Mouse (Mus musculus) liver, embryonic 14.5 days (tissue): ENCODE results near the gene Sdk2. TPM values are rescaled to one million over a fixed set of nuclear protein-coding genes. Genes with fewer than 3 reads are reported as not detected.

Experiments
- ATAC-seq: fragments of 200-750 bp; cut with Nextera tagmentation; 2 replicates; pipeline ENCODE4 v1.8.0; 2017; ENCODE audit warnings: moderate number of reproducible peaks, mild to moderate bottlenecking, moderate library complexity; ENCODE audit not compliant: insufficient read depth
- DNase-seq, 3 experiments: peaks; one replicate each; pipeline ENCODE4 v3.0.0-alpha.2; 2012 to 2013; ENCODE audit warnings: low read depth in 3 of 3, low spot score in 3 of 3
- H3K27ac ChIP-seq: fragments of 300-500 bp; sonication (generic); 2 replicates; pipeline ENCODE4 v1.5.1; 2014; ENCODE audit warnings: moderate library complexity, mild to moderate bottlenecking, control low read depth, inconsistent platforms
- H3K27me3 ChIP-seq: fragments of 300-500 bp; sonication (generic); 2 replicates; pipeline ENCODE4 v1.6.1; 2014; ENCODE audit warnings: mild to moderate bottlenecking, low read length, moderate library complexity; ENCODE audit not compliant: control insufficient read depth, insufficient read depth
- H3K36me3 ChIP-seq: fragments of 300-500 bp; sonication (generic); replicated peaks from 2 replicates; pipeline ENCODE4 v1.6.1; 2014; ENCODE audit warnings: low read depth; ENCODE audit not compliant: control insufficient read depth, insufficient read depth
- H3K4me1 ChIP-seq, 2 experiments: fragments of 200-500 bp in 1 of 2; fragments of 300-500 bp in 1 of 2; sonication (generic) in 1 of 2; replicated peaks; 2 replicates each; pipeline ENCODE4 v1.6.1; 2012 to 2014; ENCODE audit warnings: antibody characterized with exemption in 1 of 2, inconsistent platforms in 1 of 2, low read length in 1 of 2; ENCODE audit not compliant: control insufficient read depth in 2 of 2, insufficient read depth in 2 of 2
- H3K4me2 ChIP-seq: fragments of 300-500 bp; sonication (generic); 2 replicates; pipeline ENCODE4 v1.6.1; 2014; ENCODE audit warnings: low read depth, mild to moderate bottlenecking, control low read depth, moderate library complexity
- H3K4me3 ChIP-seq, 2 experiments: fragments of 200-500 bp in 1 of 2; fragments of 300-500 bp in 1 of 2; sonication (generic) in 1 of 2; 2 replicates each; pipeline ENCODE4 v1.5.1; 2012 to 2014; ENCODE audit warnings: low read depth in 2 of 2, low read length in 2 of 2, mild to moderate bottlenecking in 2 of 2, control low read depth in 1 of 2, inconsistent platforms in 1 of 2, moderate library complexity in 1 of 2; ENCODE audit not compliant: insufficient read depth in 1 of 2
- H3K9ac ChIP-seq: fragments of 300-500 bp; sonication (generic); replicated peaks from 2 replicates; pipeline ENCODE4 v1.6.1; 2014; ENCODE audit warnings: mild to moderate bottlenecking, control low read depth, moderate library complexity
- H3K9me3 ChIP-seq: fragments of 300-500 bp; sonication (generic); 2 replicates; pipeline ENCODE4 v1.6.1; 2016; ENCODE audit warnings: low read length, mixed read lengths; ENCODE audit not compliant: control insufficient read depth
- CTCF ChIP-seq: IDR thresholded peaks from 2 replicates; pipeline ENCODE4 v1.5.1; 2016; ENCODE audit warnings: antibody characterized with exemption, low read depth, control low read depth
- EP300 ChIP-seq: IDR thresholded peaks from 2 replicates; pipeline ENCODE4 v1.6.1; 2016; ENCODE audit warnings: antibody characterized with exemption, low read depth
- WGBS: fragments of 180-500 bp; shearing (Covaris S2); extraction: QIAGEN DNeasy Blood & Tissue Kit; methylation state at CpG from one replicate; pipeline ENCODE4 v1.1.7; 2014; ENCODE audit not compliant: insufficient replicate concordance; 5-methylcytosine and 5-hydroxymethylcytosine counted together
- polyA plus RNA-seq, 2 experiments: library from polyadenylated mRNA; depleted of rRNA in 1 of 2; stranded (reverse) in 1 of 2; unstranded in 1 of 2; fragments of >200 nt; fragmentation: Nextera tagmentation in 1 of 2; extraction: Ambion mirVana in 1 of 2; gene quantifications; 2 replicates each; pipeline versions ENCODE4 v1.2.1 to v1.2.3; 2012 to 2014

The Sdk2 gene
- polyA plus RNA-seq, 2 experiments, result 0.09 to 0.13 TPM

- no peaks in the 10 kb centered on the region for H3K4me1 ChIP-seq
- TF ChIP-seq CTCF, result no peak
- no peak for TF ChIP-seq EP300
- ATAC-seq, result no peak
- no peak for DNase-seq
- 88% methylated on average over 12 of the region's 12 CpGs for WGBS
- H3K9ac ChIP-seq, result no peak overlapping the region
- H3K27ac ChIP-seq, result no peak overlapping the region
- H3K27me3 ChIP-seq, result no peaks in the 10 kb centered on the region
- no peaks in the 10 kb centered on the region for H3K9me3 ChIP-seq
- H3K4me2 ChIP-seq, result no peak overlapping the region
- no peaks in the 10 kb centered on the region for H3K36me3 ChIP-seq
- no peak overlapping the region for H3K4me3 ChIP-seq
Observed at GRCm38 (mm10) chr11:113978318-113978717, 88.5 kb downstream of the Sdk2 start.

- Histone ChIP-seq H3K4me1 (no peaks in the 10 kb centered on the region), H3K4me2 (no peak overlapping the region), H3K9me3 (no peaks in the 10 kb centered on the region), H3K27ac (no peak overlapping the region), H3K36me3 (no peaks in the 10 kb centered on the region), H3K27me3 (no peaks in the 10 kb centered on the region), H3K4me3 (no peak overlapping the region), H3K9ac (no peak overlapping the region)
- DNase-seq, result no peak
- TF ChIP-seq EP300 (no peak), CTCF (no peak)
- no peak for ATAC-seq
- 58% methylated on average over 3 of the region's 3 CpGs for WGBS
Observed at GRCm38 (mm10) chr11:113975667-113975970, 91.2 kb downstream of the Sdk2 start.

GRCm38 (mm10) chr11:113974876-113975666, 91.8 kb downstream of the Sdk2 start:
- H3K27me3 ChIP-seq, result no peaks in the 10 kb centered on the region
- no peaks in the 10 kb centered on the region for H3K9me3 ChIP-seq
- H3K4me1 ChIP-seq, result no peaks in the 10 kb centered on the region
- H3K4me2 ChIP-seq, result no peak overlapping the region
- no peak overlapping the region for H3K9ac ChIP-seq
- DNase-seq, result no peak
- no peak overlapping the region for H3K27ac ChIP-seq
- 50% methylated on average over 16 of the region's 16 CpGs for WGBS
- no peak overlapping the region for H3K4me3 ChIP-seq
- no peaks in the 10 kb centered on the region for H3K36me3 ChIP-seq
- no peak for ATAC-seq
- no peak for TF ChIP-seq EP300
- TF ChIP-seq CTCF, result no peak

GRCm38 (mm10) chr11:113972517-113972872, 94.4 kb downstream of the Sdk2 start:
- H3K4me2 ChIP-seq, result no peak overlapping the region
- H3K27me3 ChIP-seq, result no peaks in the 10 kb centered on the region
- H3K9me3 ChIP-seq, result peaks cover 2% of the 10 kb centered on the region
- no peak overlapping the region for H3K4me3 ChIP-seq
- DNase-seq (no peak), ATAC-seq (no peak)
- WGBS, result 66% methylated on average over 3 of the region's 3 CpGs
- no peaks in the 10 kb centered on the region for H3K36me3 ChIP-seq
- no peak overlapping the region for H3K9ac ChIP-seq
- H3K4me1 ChIP-seq, result no peaks in the 10 kb centered on the region
- TF ChIP-seq EP300 (no peak), CTCF (no peak)
- H3K27ac ChIP-seq, result no peak overlapping the region

- H3K4me3 ChIP-seq, result no peak overlapping the region
- 79% methylated on average over 19 of the region's 19 CpGs for WGBS
- DNase-seq, result no peak
- no peak overlapping the region for H3K27ac ChIP-seq
- H3K9me3 ChIP-seq, result peaks cover 2% of the 10 kb centered on the region
- H3K4me2 ChIP-seq, result no peak overlapping the region
- no peaks in the 10 kb centered on the region for H3K27me3 ChIP-seq
- ATAC-seq, result no peak
- no peaks in the 10 kb centered on the region for H3K4me1 ChIP-seq
- no peak overlapping the region for H3K9ac ChIP-seq
- TF ChIP-seq EP300 (no peak), CTCF (no peak)
- no peaks in the 10 kb centered on the region for H3K36me3 ChIP-seq
Observed at GRCm38 (mm10) chr11:113971609-113972516, 95.0 kb downstream of the Sdk2 start.
